In the genomic region with DNA sequence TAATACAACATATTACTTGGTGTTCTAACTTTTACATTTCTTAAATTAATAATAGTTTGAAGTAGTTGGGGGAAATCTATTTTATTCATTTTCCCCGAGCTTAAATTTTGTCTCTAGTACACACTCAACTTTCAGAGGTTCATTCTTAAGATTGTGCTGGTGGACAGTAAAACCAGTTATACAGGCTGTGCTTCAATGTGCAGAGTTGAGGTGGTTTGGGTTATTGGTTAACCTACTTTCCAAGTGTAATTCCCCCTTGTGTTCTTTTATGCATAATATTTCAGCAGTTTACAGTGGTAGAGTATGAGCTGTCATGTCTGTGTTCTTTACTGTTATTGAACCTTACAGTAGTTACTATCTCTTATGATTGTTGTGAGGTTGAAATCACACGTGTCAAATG, we compare ENCODE assay signal across 16 mouse cellular contexts.
"Had no signal": no experiment of that assay in that cellular context is flagged by ENCODE, and none has a peak within 500 bp of the region (broad histone marks: within the 10 kb centered on the region; RNA-seq: fewer than 3 reads in every experiment).

No protein-coding gene starts in this region.

- H3K4me2 ChIP-seq: kidney, embryonic 15.5 days; limb, embryonic 12.5 days; liver, embryonic 13.5 days; midbrain, embryonic 11.5 days; midbrain, embryonic 15.5 days; neural tube, embryonic 12.5 days; stomach, embryonic 15.5 days had no signal

- H3K27ac ChIP-seq: kidney, embryonic 15.5 days; layer of hippocampus, adult 2 months; limb, embryonic 12.5 days; liver, embryonic 13.5 days; macrophage; midbrain, embryonic 15.5 days; neural tube, embryonic 12.5 days; stomach, embryonic 15.5 days had no signal

- H3K4me1 ChIP-seq: kidney, embryonic 15.5 days; limb, embryonic 12.5 days; midbrain, embryonic 15.5 days; neural tube, embryonic 12.5 days; stomach, embryonic 15.5 days had no signal

- H3K9ac ChIP-seq: kidney, embryonic 15.5 days; limb, embryonic 12.5 days; liver, embryonic 13.5 days; liver, postnatal 0 days; midbrain, embryonic 15.5 days; neural tube, embryonic 12.5 days; stomach, embryonic 15.5 days had no signal

- ATAC-seq: hindbrain, embryonic 16.5 days; liver, postnatal 0 days; midbrain, embryonic 15.5 days had no signal

- H3K27me3 ChIP-seq: kidney, embryonic 15.5 days; limb, embryonic 12.5 days; liver, embryonic 13.5 days; megakaryocyte, embryonic 14.5 days; midbrain, embryonic 15.5 days; neural tube, embryonic 12.5 days; stomach, embryonic 15.5 days had no signal

- H3K9me3 ChIP-seq: liver, embryonic 13.5 days; megakaryocyte, embryonic 14.5 days; midbrain, embryonic 15.5 days; stomach, embryonic 15.5 days had no signal

- H3K4me3 ChIP-seq: kidney, embryonic 15.5 days; layer of hippocampus, adult 2 months; limb, embryonic 12.5 days; liver, embryonic 13.5 days; megakaryocyte, embryonic 14.5 days; midbrain, embryonic 15.5 days; neural tube, embryonic 12.5 days; stomach, embryonic 15.5 days had no signal

- DNase-seq: kidney, postnatal 25 days; liver; liver, embryonic 13.5 days; liver, postnatal 0 days; thymus, adult 2 months; thymus, postnatal 25 days had no signal
